Mouse (Mus musculus): ENCODE data around the gene Sugct. TPM values are rescaled to one million over a fixed set of nuclear protein-coding genes. Genes with fewer than 3 reads are reported as not detected.
"Not testable (repeated sequence)": the region's sequence is repeated elsewhere in the genome, so short reads cannot be mapped to it uniquely, and the experiment has no call there.

Gene Sugct
- polyA plus RNA-seq, 1 experiment from 2014 or later = 3.1 TPM

GRCm38 (mm10) chr13:16901424-16901823, 793.9 kb downstream of the Sugct start:
- no peak overlapping the region for H3K9ac ChIP-seq
- no peak overlapping the region for H3K4me3 ChIP-seq
- 85% methylated on average over 4 of the region's 4 CpGs for WGBS
- ATAC-seq (replicated peaks) = no peak
- H3K27ac ChIP-seq = no peak overlapping the region
- no peaks in the 10 kb centered on the region for H3K36me3 ChIP-seq (replicated peaks)
- no peak overlapping the region for H3K4me2 ChIP-seq
- no peaks in the 10 kb centered on the region for H3K4me1 ChIP-seq
- no peaks in the 10 kb centered on the region for H3K27me3 ChIP-seq (replicated peaks)
- H3K9me3 ChIP-seq = no peaks in the 10 kb centered on the region

GRCm38 (mm10) chr13:16898084-16898792, 797.1 kb downstream of the Sugct start:
- H3K9me3 ChIP-seq = no peaks in the 10 kb centered on the region
- no peak overlapping the region for H3K4me3 ChIP-seq
- no peak overlapping the region for H3K9ac ChIP-seq
- H3K27ac ChIP-seq = no peak overlapping the region
- no peaks in the 10 kb centered on the region for H3K36me3 ChIP-seq (replicated peaks)
- ATAC-seq (replicated peaks) = no peak
- no peaks in the 10 kb centered on the region for H3K4me1 ChIP-seq
- H3K4me2 ChIP-seq = no peak overlapping the region
- no peaks in the 10 kb centered on the region for H3K27me3 ChIP-seq (replicated peaks)

- no peak overlapping the region for H3K27ac ChIP-seq
- no peak overlapping the region for H3K4me2 ChIP-seq
- WGBS = 88% methylated on average over 1 of the region's 1 CpGs
- ATAC-seq (replicated peaks) = no peak
- H3K36me3 ChIP-seq (replicated peaks) = no peaks in the 10 kb centered on the region
- no peak overlapping the region for H3K4me3 ChIP-seq
- H3K4me1 ChIP-seq = no peaks in the 10 kb centered on the region
- H3K27me3 ChIP-seq (replicated peaks) = no peaks in the 10 kb centered on the region
- no peaks in the 10 kb centered on the region for H3K9me3 ChIP-seq
- H3K9ac ChIP-seq = no peak overlapping the region
These were observed 817.3 kb downstream of the Sugct start for GRCm38 (mm10) chr13:16878056-16878455.

DNA sequence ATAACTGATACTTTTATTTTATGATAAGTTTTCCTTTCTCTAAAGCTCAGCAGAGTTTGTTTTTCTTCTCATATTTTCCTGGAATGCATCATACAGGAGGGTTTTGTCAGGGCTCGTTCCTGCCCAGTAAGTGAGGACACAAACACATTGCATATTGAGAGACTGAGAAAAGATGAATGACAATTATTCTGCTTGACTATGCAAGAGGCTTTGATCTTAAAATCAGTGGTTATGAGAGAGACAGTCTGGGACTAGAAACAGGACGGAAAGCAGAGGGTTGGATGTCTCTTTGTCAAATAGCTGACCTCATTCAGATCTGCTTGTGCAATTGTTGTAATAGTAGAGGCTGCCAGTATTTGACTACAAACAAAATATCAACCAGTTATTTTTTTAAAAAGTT, 835.4 kb downstream of the Sugct start:
- no peaks in the 10 kb centered on the region for H3K4me1 ChIP-seq
- no peak overlapping the region for H3K4me3 ChIP-seq
- no peaks in the 10 kb centered on the region for H3K9me3 ChIP-seq
- 51% methylated on average over 2 of the region's 2 CpGs for WGBS
- H3K9ac ChIP-seq = no peak overlapping the region
- no peak for ATAC-seq (replicated peaks)
- no peak overlapping the region for H3K27ac ChIP-seq
- no peaks in the 10 kb centered on the region for H3K36me3 ChIP-seq (replicated peaks)
- no peaks in the 10 kb centered on the region for H3K27me3 ChIP-seq (replicated peaks)
- no peak overlapping the region for H3K4me2 ChIP-seq

DNA sequence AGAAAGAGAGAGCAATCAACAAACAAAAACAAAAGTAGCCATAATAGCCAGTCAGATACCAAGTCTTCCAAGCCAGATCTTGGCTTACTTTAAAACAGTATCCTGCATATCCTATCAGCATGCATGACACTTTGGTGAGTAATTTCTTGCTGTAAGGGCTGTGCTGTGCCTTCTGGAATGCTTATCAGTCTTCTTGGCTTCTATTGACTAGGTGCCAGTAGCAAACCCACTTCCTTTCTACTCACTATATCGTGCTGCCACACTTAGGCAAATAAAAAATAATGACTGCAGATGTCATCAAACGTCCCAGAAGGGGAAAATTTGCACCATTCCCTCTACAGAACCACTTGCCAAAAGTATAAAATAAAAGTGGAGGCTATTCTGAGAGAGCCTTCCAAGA, 848.1 kb downstream of the Sugct start:
- Histone ChIP-seq H3K27me3 (replicated peaks) (no peaks in the 10 kb centered on the region), H3K9me3 (no peaks in the 10 kb centered on the region), H3K36me3 (replicated peaks) (no peaks in the 10 kb centered on the region), H3K9ac (no peak overlapping the region), H3K4me3 (no peak overlapping the region), H3K27ac (no peak overlapping the region), H3K4me2 (no peak overlapping the region), H3K4me1 (no peaks in the 10 kb centered on the region)
- ATAC-seq (replicated peaks) = no peak
- WGBS = 69% methylated on average over 2 of the region's 2 CpGs

- H3K9ac ChIP-seq = no peak overlapping the region
- H3K4me1 ChIP-seq = no peaks in the 10 kb centered on the region
- H3K27ac ChIP-seq = no peak overlapping the region
- 89% methylated on average over 1 of the region's 1 CpGs for WGBS
- ATAC-seq (replicated peaks) = no peak
- H3K4me3 ChIP-seq = no peak overlapping the region
- no peaks in the 10 kb centered on the region for H3K36me3 ChIP-seq (replicated peaks)
- no peaks in the 10 kb centered on the region for H3K27me3 ChIP-seq (replicated peaks)
- H3K4me2 ChIP-seq = no peak overlapping the region
- H3K9me3 ChIP-seq = no peaks in the 10 kb centered on the region
These were observed 854.4 kb downstream of the Sugct start for GRCm38 (mm10) chr13:16840994-16841393.

DNA sequence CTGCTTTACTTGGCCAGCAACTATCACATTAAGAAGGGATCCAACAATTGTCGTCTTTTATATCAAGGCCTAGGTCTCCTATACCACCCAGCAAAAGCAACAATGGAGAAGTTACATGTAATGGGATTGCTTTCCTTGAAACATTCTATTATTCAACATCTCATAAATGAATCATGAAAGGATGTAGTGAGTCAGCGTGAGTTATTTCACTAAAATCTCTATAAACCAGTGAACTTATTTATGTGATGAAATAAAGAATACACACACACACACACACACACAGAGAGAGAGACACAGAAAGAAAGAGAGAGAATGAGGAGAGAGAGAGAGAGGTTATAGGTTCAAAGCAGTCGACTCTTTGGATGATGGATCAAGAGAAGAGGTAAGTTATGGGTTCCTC, 856.9 kb downstream of the Sugct start:
- Histone ChIP-seq H3K4me1 (no peaks in the 10 kb centered on the region), H3K4me3 (no peak overlapping the region), H3K36me3 (replicated peaks) (no peaks in the 10 kb centered on the region), H3K27me3 (replicated peaks) (no peaks in the 10 kb centered on the region), H3K9me3 (no peaks in the 10 kb centered on the region), H3K9ac (no peak overlapping the region), H3K27ac (no peak overlapping the region), H3K4me2 (no peak overlapping the region)
- ATAC-seq (replicated peaks) = no peak
- 87% methylated on average over 3 of the region's 3 CpGs for WGBS

- Histone ChIP-seq H3K9me3 (no peaks in the 10 kb centered on the region), H3K27ac (no peak overlapping the region), H3K4me2 (no peak overlapping the region), H3K27me3 (replicated peaks) (no peaks in the 10 kb centered on the region), H3K4me3 (no peak overlapping the region), H3K9ac (no peak overlapping the region), H3K36me3 (replicated peaks) (no peaks in the 10 kb centered on the region), H3K4me1 (no peaks in the 10 kb centered on the region)
- WGBS = 83% methylated on average over 2 of the region's 2 CpGs
- ATAC-seq (replicated peaks) = no peak
These were observed 860.2 kb downstream of the Sugct start for GRCm38 (mm10) chr13:16835111-16835510.

DNA sequence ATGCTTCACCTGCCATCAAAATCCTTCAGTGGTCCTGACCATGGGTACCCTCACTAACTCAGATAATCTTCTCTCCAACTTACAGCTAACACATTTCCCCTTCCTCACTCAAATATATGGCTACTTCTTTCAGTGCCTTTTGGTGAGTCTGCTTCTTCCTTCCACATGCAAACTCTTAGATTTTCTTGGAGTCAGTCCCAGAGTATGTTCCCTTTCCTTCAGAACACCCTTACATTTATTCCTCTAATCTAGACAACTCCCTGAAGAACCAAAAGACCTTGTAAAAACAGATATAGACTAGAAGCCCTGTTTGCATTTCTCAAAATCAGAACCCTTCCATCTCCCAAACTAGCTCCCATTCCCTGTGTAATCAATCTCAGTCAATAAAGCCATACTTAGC, 862.3 kb downstream of the Sugct start:
- Histone ChIP-seq H3K27me3 (replicated peaks) (no peaks in the 10 kb centered on the region), H3K4me3 (no peak overlapping the region), H3K27ac (no peak overlapping the region), H3K9me3 (no peaks in the 10 kb centered on the region), H3K4me2 (no peak overlapping the region), H3K9ac (no peak overlapping the region), H3K4me1 (no peaks in the 10 kb centered on the region), H3K36me3 (replicated peaks) (no peaks in the 10 kb centered on the region)
- no peak for ATAC-seq (replicated peaks)

DNA sequence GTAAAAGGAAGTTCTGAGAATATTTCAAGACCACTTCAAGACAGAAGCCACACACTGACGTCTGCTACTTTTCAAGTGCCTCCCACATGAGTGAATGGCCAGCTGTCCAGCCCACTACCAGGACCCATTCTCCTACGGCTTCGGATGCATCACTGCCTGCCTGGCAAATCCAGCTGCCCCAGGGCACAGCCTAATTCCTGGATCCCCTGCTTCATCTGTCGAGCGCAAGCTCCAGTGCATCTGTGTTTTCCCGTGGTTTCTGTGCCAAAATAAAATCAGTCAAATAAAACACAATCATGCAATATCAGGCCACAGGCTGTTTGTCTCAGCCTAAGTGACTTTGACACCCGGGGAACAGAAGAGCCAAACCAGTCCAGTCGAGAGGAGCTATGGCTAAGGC, 863.5 kb downstream of the Sugct start:
- no peak overlapping the region for H3K4me2 ChIP-seq
- no peaks in the 10 kb centered on the region for H3K9me3 ChIP-seq
- H3K27me3 ChIP-seq (replicated peaks) = no peaks in the 10 kb centered on the region
- H3K27ac ChIP-seq = no peak overlapping the region
- no peaks in the 10 kb centered on the region for H3K36me3 ChIP-seq (replicated peaks)
- H3K4me3 ChIP-seq = no peak overlapping the region
- ATAC-seq (replicated peaks) = no peak
- H3K9ac ChIP-seq = no peak overlapping the region
- WGBS = 75% methylated on average over 8 of the region's 8 CpGs
- no peaks in the 10 kb centered on the region for H3K4me1 ChIP-seq

DNA sequence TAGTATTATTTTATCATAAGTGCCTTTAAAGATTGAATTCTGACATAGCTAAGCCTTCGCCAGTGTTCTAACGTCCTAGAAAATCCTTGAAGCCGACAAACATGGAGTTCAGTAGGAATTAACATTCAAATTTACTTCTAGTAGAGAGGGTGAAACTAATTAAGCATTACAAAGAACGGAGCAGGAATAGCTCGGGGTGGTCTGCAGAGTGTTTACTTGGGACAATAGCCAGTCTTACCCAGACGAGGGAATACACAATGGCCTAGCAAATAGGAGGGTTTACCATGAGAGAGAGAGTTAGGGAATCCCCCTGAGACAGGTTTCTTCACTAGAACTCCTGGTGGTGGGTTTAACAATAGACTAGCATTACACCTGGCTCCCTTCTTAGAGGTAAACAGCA, 865.1 kb downstream of the Sugct start:
- H3K4me3 ChIP-seq; H3K4me2 ChIP-seq; H3K36me3 ChIP-seq (replicated peaks); H3K9me3 ChIP-seq; H3K4me1 ChIP-seq; H3K9ac ChIP-seq; ATAC-seq (replicated peaks); H3K27me3 ChIP-seq (replicated peaks); H3K27ac ChIP-seq: not testable (repeated sequence)
- WGBS = 27% methylated on average over 6 of the region's 6 CpGs

GRCm38 (mm10) chr13:16829589-16829988, 865.8 kb downstream of the Sugct start:
- no peaks in the 10 kb centered on the region for H3K9me3 ChIP-seq
- 50% methylated on average over 2 of the region's 2 CpGs for WGBS
- H3K27me3 ChIP-seq (replicated peaks) = no peaks in the 10 kb centered on the region
- no peaks in the 10 kb centered on the region for H3K36me3 ChIP-seq (replicated peaks)
- no peak overlapping the region for H3K4me2 ChIP-seq
- no peak for ATAC-seq (replicated peaks)
- no peak overlapping the region for H3K9ac ChIP-seq
- no peak overlapping the region for H3K27ac ChIP-seq
- no peak overlapping the region for H3K4me3 ChIP-seq
- no peaks in the 10 kb centered on the region for H3K4me1 ChIP-seq

DNA sequence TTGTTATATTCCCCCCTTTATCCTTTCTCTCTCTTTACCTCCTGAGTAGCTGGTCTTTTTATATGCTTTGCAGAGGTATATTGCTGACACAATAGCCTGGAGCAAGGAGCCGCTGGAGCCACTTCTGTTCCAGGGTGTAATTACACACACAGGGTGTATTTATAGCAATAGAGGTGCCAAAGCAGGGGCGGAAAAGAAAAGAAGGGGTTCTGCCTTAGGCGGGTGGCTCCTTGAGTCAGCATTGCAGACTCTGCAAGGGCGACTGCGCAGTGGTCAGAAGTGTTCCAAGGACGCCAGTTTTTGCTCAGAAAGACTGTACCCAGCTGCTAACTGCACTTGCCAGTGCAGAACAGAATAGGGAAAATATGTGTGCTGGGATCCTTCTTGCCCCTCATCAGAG, 869.7 kb downstream of the Sugct start:
- no peak for ATAC-seq (replicated peaks)
- Histone ChIP-seq H3K27me3 (replicated peaks) (no peaks in the 10 kb centered on the region), H3K9ac (no peak overlapping the region), H3K4me3 (no peak overlapping the region), H3K36me3 (replicated peaks) (no peaks in the 10 kb centered on the region), H3K4me2 (no peak overlapping the region), H3K27ac (no peak overlapping the region), H3K9me3 (no peaks in the 10 kb centered on the region), H3K4me1 (no peaks in the 10 kb centered on the region)
- WGBS = 79% methylated on average over 6 of the region's 6 CpGs
